Mouse (Mus musculus) forebrain, embryonic 14.5 days (tissue): ENCODE measurements at regions not wholly inside any gene's neighbourhood (a gene's known extent, or its start where the extent isn't known, plus 50 kb on each side); places are given as distances from the start of the nearest gene placed in this dataset.
A peak's percentile ranks its signal among the peaks of the same experiment; 100 is the strongest.

Experiments used
- ATAC-seq: fragments of 200-750 bp; cut with Nextera tagmentation; 2 replicates; pipeline ENCODE4 v1.8.0; 2017; ENCODE audit warnings: mild to moderate bottlenecking, moderate library complexity
- DNase-seq: peaks from one replicate; pipeline ENCODE4 v3.0.0-alpha.2; 2015; ENCODE audit warnings: low spot score
- H3K27ac ChIP-seq: fragments of 300-500 bp; sonication (generic); 2 replicates; pipeline ENCODE4 v1.5.1; 2014; ENCODE audit warnings: low read depth, mild to moderate bottlenecking, control low read depth, low read length, moderate library complexity
- H3K27me3 ChIP-seq: fragments of 300-500 bp; sonication (generic); replicated peaks from 2 replicates; pipeline ENCODE4 v1.6.1; 2014; ENCODE audit warnings: low read length, control low read depth, mixed read lengths; ENCODE audit not compliant: control insufficient read depth, insufficient read depth
- H3K36me3 ChIP-seq: fragments of 300-500 bp; sonication (generic); 2 replicates; pipeline ENCODE4 v1.6.1; 2014; ENCODE audit warnings: low read length, control low read depth; ENCODE audit not compliant: control insufficient read depth, insufficient read depth
- H3K4me1 ChIP-seq: fragments of 300-500 bp; sonication (generic); 2 replicates; pipeline ENCODE4 v1.6.1; 2014; ENCODE audit warnings: antibody characterized with exemption, low read length, control low read depth; ENCODE audit not compliant: control insufficient read depth, insufficient read depth
- H3K4me2 ChIP-seq: fragments of 300-500 bp; sonication (generic); 2 replicates; pipeline ENCODE4 v1.6.1; 2014; ENCODE audit warnings: mild to moderate bottlenecking, control low read depth, low read length
- H3K4me3 ChIP-seq: fragments of 300-500 bp; sonication (generic); 2 replicates; pipeline ENCODE4 v1.5.1; 2014; ENCODE audit warnings: low read depth, low read length, control low read depth
- H3K9ac ChIP-seq: fragments of 300-500 bp; sonication (generic); 2 replicates; pipeline ENCODE4 v1.6.1; 2014; ENCODE audit warnings: mild to moderate bottlenecking, low read length, control low read depth, moderate library complexity
- H3K9me3 ChIP-seq: fragments of 300-500 bp; sonication (generic); replicated peaks from 2 replicates; pipeline ENCODE4 v1.6.1; 2016; ENCODE audit warnings: low read length, control low read depth, mixed read lengths; ENCODE audit not compliant: control insufficient read depth
- WGBS: fragments of 180-500 bp; shearing (Covaris S2); extraction: QIAGEN DNeasy Blood & Tissue Kit; methylation state at CpG from one replicate; pipeline ENCODE4 v1.1.7; 2014; 5-methylcytosine and 5-hydroxymethylcytosine counted together

DNA sequence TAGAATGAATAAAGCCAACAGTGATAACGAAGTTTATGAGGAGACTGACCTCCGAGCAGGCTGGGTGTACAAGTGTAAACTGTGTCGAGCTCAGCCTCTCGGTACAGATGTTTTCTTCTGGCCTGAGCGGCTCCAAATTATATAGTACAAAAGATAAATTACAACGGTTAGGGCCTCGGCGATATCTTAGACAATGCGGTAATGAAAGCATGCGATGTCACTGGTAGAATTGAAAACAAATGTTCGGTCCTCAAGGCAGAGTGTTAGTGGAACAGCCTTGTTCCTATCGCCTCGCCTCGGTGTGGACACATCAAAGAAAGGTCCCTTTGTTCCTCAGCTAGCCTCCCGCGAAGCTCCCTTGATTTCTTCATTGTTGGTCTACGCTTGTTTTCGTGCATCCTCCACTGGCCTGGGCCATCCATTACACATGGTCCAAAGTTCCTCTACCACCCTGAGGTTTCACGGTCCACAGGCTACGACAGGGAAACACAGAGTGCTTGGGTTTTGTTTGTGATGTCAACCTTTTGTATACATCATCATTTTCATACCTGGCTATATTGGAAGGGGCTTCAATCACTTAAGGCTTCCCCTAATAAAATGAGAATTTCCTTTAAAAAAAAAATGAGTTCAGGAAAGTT, 234.0 kb upstream of the Rsrc1 start:
- H3K27me3 ChIP-seq, result peaks cover 64% of the 10 kb centered on the region

DNA sequence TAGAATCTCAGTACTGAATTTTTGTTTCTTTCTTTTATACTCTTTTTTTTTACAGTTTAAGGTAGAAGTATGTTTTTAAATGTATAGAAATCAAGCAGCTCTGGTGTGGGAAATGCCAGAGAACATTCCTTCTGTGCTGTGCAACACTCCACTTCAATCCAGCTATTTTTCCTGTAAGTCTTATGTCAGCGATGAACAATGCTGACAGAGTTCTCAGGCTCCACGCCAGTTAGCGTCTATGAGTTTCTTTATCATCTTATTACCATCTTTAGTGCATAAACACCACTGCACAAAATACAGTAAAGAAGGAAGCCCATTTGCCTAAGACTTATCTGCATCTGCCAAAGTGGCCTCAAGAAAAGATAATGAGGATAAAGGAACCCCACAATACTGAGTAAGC, 223.0 kb upstream of the Rsrc1 start:
- Histone ChIP-seq H3K36me3 (no peaks in the 10 kb centered on the region), H3K9ac (no peak overlapping the region), H3K27ac (no peak overlapping the region), H3K27me3 (peaks cover 36% of the 10 kb centered on the region), H3K4me2 (no peak overlapping the region), H3K4me1 (no peaks in the 10 kb centered on the region), H3K4me3 (no peak overlapping the region), H3K9me3 (0 out of 2 replicates have a peak, but pooled peaks cover 4% of the 10 kb centered on the region)
- 86% methylated on average over 3 of the region's 3 CpGs for WGBS
- ATAC-seq (no peak), DNase-seq (no peak)

More for the DNA sequence above, 234.0 kb upstream of the Rsrc1 start:
- ATAC-seq (no peak; the same call in 1 of the 2 replicates), DNase-seq (no peak)
- Histone ChIP-seq H3K9me3 (no peaks in the 10 kb centered on the region), H3K27ac (no peak overlapping the region), H3K4me1 (peaks cover 7% of the 10 kb centered on the region; the same call in 1 of the 2 replicates), H3K4me2 (peak overlapping the region; percentile 42), H3K4me3 (peak overlapping the region; percentile 6; the same call in 1 of the 2 replicates), H3K9ac (no peak overlapping the region), H3K36me3 (no peaks in the 10 kb centered on the region)
- WGBS, result 13% methylated on average over 20 of the region's 20 CpGs

DNA sequence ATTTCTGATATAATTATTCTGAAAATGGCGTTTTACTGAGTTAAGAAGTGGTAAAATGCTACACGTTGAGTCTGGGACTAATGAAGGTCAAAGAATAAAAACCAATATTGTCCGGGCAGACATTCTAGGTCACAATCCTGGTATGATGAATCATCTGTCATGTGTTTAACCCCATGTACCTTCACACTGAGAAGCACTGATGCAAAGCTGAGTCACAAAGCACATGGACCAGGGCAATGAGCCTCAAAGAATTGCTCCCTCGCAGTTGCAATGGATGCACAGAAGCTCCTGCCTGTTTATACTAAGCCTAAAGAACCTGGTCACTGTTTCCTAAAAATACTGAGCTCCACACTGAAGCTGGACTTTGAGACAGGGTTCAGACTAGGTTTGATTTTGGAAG, 221.3 kb upstream of the Rsrc1 start:
- no peak overlapping the region for H3K4me2 ChIP-seq
- ATAC-seq, result no peak
- H3K9ac ChIP-seq, result no peak overlapping the region
- H3K4me3 ChIP-seq, result no peak overlapping the region
- no peak overlapping the region for H3K27ac ChIP-seq
- no peak for DNase-seq
- H3K4me1 ChIP-seq, result no peaks in the 10 kb centered on the region
- WGBS, result 92% methylated on average over 4 of the region's 4 CpGs
- no peaks in the 10 kb centered on the region for H3K9me3 ChIP-seq
- H3K36me3 ChIP-seq, result no peaks in the 10 kb centered on the region
- peaks cover 34% of the 10 kb centered on the region for H3K27me3 ChIP-seq

DNA sequence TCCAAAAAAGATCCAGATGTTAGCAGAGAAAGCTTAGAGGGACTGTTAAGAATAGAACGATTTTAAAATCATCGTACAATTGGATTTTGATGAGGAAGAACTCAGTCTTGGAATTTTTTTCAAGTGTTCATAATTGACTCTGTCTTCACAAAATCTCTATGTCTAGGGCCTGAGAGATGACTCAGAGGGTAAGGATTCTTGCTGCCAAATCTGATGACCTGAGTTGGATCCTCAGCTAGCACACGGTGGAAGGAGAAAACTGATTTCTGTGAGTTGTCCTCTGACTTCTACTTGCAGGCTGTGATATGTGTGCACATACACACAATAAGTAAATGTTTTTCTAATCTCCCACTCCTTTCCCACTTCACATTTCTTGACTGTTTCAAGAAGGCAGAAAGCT, 218.7 kb upstream of the Rsrc1 start:
- 90% methylated on average over 3 of the region's 3 CpGs for WGBS
- Histone ChIP-seq H3K9ac (no peak overlapping the region), H3K27me3 (peaks cover 25% of the 10 kb centered on the region), H3K4me3 (no peak overlapping the region), H3K36me3 (no peaks in the 10 kb centered on the region), H3K4me1 (no peaks in the 10 kb centered on the region), H3K9me3 (no peaks in the 10 kb centered on the region), H3K4me2 (no peak overlapping the region), H3K27ac (no peak overlapping the region)
- DNase-seq, result no peak
- no peak for ATAC-seq

DNA sequence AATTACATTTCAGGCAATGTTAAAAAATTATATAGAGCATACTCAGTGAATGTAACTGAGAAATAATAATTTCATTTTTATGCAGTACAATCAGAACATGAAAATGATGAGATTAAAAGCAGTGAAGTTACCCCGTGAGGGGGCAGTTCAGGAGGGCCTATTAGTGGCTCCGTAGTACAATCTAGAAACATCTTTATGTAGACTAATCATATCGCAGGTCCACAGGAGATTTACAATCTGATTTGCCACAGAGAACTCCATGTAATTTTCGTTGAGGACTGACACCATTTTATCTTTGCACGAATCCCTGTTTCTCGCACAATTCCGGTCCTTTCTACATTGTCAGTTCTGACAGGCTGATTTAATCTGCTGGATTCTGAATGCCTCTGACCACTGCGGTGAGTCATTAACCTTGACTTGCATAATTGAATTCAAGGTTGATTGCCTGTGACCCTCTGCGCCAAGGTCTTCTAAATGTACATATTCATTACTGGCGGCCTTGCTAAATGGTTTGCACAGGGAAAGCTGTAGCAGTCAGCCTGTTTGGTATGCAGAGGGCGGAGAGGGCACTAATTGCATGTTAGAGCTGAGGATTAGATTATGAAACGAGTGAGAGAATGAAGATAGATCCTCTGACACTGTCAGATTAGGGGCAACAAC, 183.7 kb upstream of the Rsrc1 start:
- DNase-seq (peak; percentile 44), ATAC-seq (0 out of 2 replicates have a peak, but pooled peaks have one; percentile 32)
- Histone ChIP-seq H3K4me2 (no peak overlapping the region), H3K27ac (no peak overlapping the region), H3K9me3 (no peaks in the 10 kb centered on the region), H3K4me3 (no peak overlapping the region), H3K36me3 (no peaks in the 10 kb centered on the region), H3K4me1 (peaks cover 4% of the 10 kb centered on the region; the same call in 1 of the 2 replicates), H3K27me3 (0 out of 2 replicates have a peak, but pooled peaks cover 3% of the 10 kb centered on the region), H3K9ac (no peak overlapping the region; the same call in 1 of the 2 replicates)
- 32% methylated on average over 12 of the region's 12 CpGs for WGBS

DNA sequence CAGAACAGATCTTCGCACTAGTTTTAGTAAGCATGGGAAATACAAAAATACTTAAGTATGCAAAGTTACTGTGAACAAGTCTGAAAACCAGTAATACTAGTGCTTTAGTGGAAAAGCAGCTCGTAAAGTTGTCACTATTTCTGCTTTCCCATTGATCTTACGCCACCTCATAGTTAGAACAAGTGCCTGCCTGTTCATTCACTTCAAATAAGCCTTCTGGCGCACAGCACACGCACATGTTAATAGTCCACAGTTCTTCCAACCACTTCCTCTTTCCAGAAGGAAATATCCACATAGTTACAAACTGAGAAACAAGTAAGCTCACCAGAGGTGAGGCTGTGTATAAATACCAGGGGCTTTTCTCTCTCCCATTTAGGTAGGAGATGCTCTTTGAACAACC, 182.9 kb upstream of the Rsrc1 start:
- Histone ChIP-seq H3K9ac (no peak overlapping the region), H3K27ac (no peak overlapping the region), H3K27me3 (0 out of 2 replicates have a peak, but pooled peaks cover 3% of the 10 kb centered on the region), H3K4me2 (no peak overlapping the region), H3K9me3 (no peaks in the 10 kb centered on the region), H3K4me3 (no peak overlapping the region), H3K4me1 (peaks cover 4% of the 10 kb centered on the region; the same call in 1 of the 2 replicates), H3K36me3 (no peaks in the 10 kb centered on the region)
- WGBS, result 67% methylated on average over 5 of the region's 5 CpGs
- ATAC-seq (no peak), DNase-seq (no peak)

DNA sequence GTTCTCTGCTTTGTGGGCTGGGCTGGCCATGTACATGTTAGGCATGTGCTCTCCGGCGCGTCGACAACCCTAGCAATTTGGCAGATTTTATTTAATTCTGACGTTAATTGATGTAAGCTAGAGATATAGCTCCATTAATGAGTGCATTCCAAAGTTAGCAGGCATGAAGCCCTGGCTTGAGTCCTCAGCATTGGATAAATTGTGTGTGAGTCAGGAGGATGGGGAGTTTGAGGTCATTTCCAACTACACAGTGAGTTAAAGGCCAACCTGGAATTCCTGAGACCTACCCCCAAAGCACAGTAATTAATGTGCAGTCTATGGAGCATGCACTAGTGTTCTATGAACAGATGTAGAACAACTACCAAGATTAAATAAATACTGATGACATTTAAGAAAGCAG, 178.7 kb upstream of the Rsrc1 start:
- no peak for DNase-seq
- H3K36me3 ChIP-seq, result no peaks in the 10 kb centered on the region
- H3K27ac ChIP-seq, result no peak overlapping the region
- WGBS, result 89% methylated on average over 5 of the region's 5 CpGs
- peaks cover 4% of the 10 kb centered on the region; the same call in 1 of the 2 replicates for H3K4me1 ChIP-seq
- H3K4me2 ChIP-seq, result no peak overlapping the region
- ATAC-seq, result no peak
- no peak overlapping the region for H3K4me3 ChIP-seq
- no peaks in the 10 kb centered on the region for H3K9me3 ChIP-seq
- no peak overlapping the region for H3K9ac ChIP-seq
- H3K27me3 ChIP-seq, result 0 out of 2 replicates have a peak, but pooled peaks cover 3% of the 10 kb centered on the region

DNA sequence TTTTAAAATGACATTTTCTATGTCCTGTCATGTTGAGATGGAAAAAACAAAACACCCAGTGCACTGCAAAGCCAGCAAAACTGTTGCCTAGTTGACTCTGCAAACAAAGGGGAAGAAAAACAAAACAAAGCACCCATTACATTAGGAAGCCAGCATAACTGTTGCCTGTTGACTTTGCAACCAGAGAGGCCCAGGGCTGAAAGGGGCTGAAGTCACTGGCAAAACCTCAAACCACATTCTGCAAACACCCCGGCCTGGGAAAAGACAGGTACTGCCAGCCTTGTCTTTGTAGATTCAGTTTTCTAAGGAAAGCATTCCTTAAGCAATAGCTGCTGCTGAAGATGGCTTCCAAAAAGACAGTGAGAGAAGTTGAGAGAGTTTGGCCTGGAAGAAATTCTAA, 175.0 kb upstream of the Rsrc1 start:
- Histone ChIP-seq H3K27me3 (no peaks in the 10 kb centered on the region), H3K9ac (no peak overlapping the region), H3K4me2 (no peak overlapping the region), H3K4me3 (no peak overlapping the region), H3K9me3 (no peaks in the 10 kb centered on the region), H3K27ac (no peak overlapping the region), H3K4me1 (no peaks in the 10 kb centered on the region), H3K36me3 (no peaks in the 10 kb centered on the region)
- DNase-seq (no peak), ATAC-seq (no peak)
- WGBS, result 70% methylated on average over 1 of the region's 1 CpGs
